Mouse (Mus musculus): ENCODE results near the gene Qsox1. TPM values are rescaled to one million over a fixed set of nuclear protein-coding genes. Genes with fewer than 3 reads are reported as not detected.

Qsox1 gene
- polyA plus RNA-seq, 1 experiment from 2014 or later: 47.8 TPM

DNA sequence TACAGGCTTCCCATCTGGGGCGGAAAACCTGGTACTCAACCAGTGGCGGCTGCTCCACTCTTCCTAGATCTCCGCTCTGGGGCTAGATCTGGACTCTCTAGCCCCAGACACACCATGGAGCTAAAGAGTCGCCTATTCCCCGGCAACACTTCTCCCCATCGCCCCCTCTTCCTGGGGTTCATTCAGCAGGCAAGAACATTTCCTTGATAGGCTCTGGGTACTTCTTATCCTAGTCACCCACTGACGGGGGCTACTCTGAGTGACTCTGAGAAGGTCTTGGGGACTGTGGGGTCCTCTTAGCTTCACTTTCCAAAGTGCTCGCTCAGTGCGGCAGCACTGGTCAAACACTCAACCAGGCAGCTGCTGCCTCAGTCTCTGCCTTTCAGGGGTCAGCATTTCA, 59.3 kb downstream of the Qsox1 start:
- Histone ChIP-seq H3K9ac (ENCODE audit: low read length) (no peak overlapping the region), H3K4me2 (ENCODE audit: low read depth, low read length) (no peak overlapping the region), H3K4me1 (replicated peaks; ENCODE audit: control insufficient read depth, insufficient read depth, low read length) (no peaks in the 10 kb centered on the region), H3K27ac (ENCODE audit: low read length) (no peak overlapping the region), H3K4me3 (ENCODE audit: low read length) (no peak overlapping the region), H3K36me3 (ENCODE audit: control insufficient read depth, insufficient read depth, low read length) (no peaks in the 10 kb centered on the region), H3K27me3 (ENCODE audit: control insufficient read depth, insufficient read depth, low read depth, low read length) (peaks cover 19% of the 10 kb centered on the region; the same call in 1 of the 2 replicates), H3K9me3 (ENCODE audit: control insufficient read depth, low read length) (no peaks in the 10 kb centered on the region)
- ATAC-seq (ENCODE audit: low read depth): no peak
- WGBS: 60% methylated on average over 9 of the region's 9 CpGs

DNA sequence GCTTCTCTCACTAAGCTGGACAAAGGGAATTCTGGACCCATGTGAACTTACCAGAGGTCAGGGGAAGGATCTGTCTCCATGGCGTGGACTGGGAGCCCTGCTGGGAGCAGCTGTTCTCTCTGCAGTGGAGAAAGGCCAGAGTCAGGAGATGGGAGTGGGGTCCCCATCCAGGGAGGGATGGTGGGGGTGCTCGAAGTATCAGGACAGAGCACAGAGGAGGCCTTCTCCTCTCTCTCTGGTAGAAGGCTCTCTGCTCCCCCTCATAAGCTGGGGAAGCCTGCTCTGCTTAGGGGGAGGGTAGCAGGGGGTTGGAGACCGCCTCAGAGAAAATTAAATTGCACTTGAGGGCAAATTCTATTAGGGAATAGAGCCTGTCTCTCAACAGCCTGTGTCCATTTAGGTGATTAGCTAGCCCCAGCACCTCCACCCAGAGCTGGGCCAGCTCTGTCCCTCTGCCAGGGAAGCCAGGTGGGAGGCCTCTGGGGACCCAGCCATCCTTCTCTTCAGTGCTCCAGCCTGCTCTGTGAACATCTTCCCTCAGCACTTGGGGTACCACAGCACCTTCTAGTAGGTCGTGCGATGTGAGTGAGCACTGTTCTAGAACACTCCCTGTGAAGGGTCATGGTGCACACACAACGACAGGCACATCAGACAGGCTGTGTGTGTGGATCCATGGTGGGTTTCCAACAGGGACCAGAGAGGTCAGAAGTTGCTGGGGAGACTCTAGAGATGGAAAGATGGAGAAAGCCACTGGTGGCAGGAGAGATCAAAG, 61.0 kb downstream of the Qsox1 start, which contains the start of gene Lhx4:
Gene Lhx4, minus strand, starts transcription at position 201 of the 772 bp plus-strand sequence.
- no peak within 1 kb of the TSS for H3K4me3 ChIP-seq (ENCODE audit: low read length)
- no peaks in the 10 kb centered on the region for H3K9me3 ChIP-seq (ENCODE audit: control insufficient read depth, low read length)
- peaks cover 35% of the 10 kb centered on the region for H3K27me3 ChIP-seq (ENCODE audit: control insufficient read depth, insufficient read depth, low read depth, low read length)
- H3K4me1 ChIP-seq (replicated peaks; ENCODE audit: control insufficient read depth, insufficient read depth, low read length): no peaks in the 10 kb centered on the region
- H3K9ac ChIP-seq (ENCODE audit: low read length): no peak within 1 kb of the TSS
- 64% methylated on average over 6 of the region's 6 CpGs for WGBS
- no peak within 1 kb of the TSS for H3K27ac ChIP-seq (ENCODE audit: low read length)
- ATAC-seq (ENCODE audit: low read depth): no peak
- H3K36me3 ChIP-seq (ENCODE audit: control insufficient read depth, insufficient read depth, low read length): no peaks in the 10 kb centered on the region
- H3K4me2 ChIP-seq (ENCODE audit: low read depth, low read length): no peak within 1 kb of the TSS

DNA sequence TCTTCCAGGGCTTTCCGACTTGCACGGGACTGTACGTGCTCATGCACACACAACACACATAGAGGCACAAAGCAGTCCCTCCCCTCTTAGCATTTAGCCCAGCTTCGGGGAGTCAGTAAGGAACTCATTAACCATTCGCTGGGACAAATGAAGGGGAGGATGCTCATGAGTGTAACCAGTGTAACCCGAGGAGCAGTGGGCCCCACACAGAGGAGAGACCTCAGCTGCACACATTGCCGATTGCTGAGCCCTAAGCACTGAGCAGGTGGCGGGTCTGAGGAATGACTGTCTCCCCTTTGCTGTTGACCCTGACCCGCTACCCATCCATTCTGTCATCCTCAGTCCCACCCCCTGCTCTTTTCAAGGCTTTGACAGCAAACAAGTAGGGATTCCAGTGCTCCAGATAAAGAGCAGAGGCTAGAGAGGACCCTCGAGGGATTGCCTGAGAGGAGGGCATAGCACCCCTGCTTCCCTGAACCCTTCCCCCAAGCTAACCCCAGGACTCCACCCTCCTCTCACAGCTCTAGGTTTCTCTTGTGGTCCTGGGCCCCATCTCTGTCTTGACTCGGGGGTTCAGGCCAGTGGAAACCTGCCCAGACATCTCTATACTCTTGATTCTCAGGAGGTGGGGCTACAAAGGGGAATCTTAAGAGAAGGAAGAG, 62.0 kb downstream of the Qsox1 start:
- H3K4me3 ChIP-seq (ENCODE audit: low read length): no peak overlapping the region
- ATAC-seq (ENCODE audit: low read depth): no peak
- no peak overlapping the region for H3K9ac ChIP-seq (ENCODE audit: low read length)
- no peak overlapping the region for H3K4me2 ChIP-seq (ENCODE audit: low read depth, low read length)
- H3K9me3 ChIP-seq (ENCODE audit: control insufficient read depth, low read length): no peaks in the 10 kb centered on the region
- H3K4me1 ChIP-seq (replicated peaks; ENCODE audit: control insufficient read depth, insufficient read depth, low read length): no peaks in the 10 kb centered on the region
- peaks cover 45% of the 10 kb centered on the region for H3K27me3 ChIP-seq (ENCODE audit: control insufficient read depth, insufficient read depth, low read depth, low read length)
- H3K27ac ChIP-seq (ENCODE audit: low read length): no peak overlapping the region
- 8% methylated on average over 11 of the region's 11 CpGs for WGBS
- no peaks in the 10 kb centered on the region for H3K36me3 ChIP-seq (ENCODE audit: control insufficient read depth, insufficient read depth, low read length)

DNA sequence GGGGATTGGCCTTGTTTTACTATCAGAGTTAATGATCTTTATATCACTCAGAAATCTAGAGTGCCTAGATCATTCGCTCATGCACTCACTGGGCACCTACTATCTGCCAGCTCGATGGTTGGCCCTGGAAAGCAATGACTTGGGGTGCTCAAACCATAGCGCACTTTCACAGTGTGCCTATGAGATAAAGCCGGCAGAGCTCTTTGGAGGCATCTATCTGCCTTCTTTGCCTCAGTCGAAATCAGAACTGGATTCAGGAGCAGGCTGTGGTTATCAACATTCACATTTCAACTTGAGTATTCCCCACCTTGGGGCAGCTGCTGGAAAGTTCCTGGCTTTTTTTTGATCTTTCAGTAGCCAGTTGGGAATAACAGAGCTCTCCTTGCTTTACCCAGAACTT, 64.8 kb downstream of the Qsox1 start:
- Histone ChIP-seq H3K27me3 (ENCODE audit: control insufficient read depth, insufficient read depth, low read depth, low read length) (peaks cover 53% of the 10 kb centered on the region), H3K4me2 (ENCODE audit: low read depth, low read length) (no peak overlapping the region), H3K36me3 (ENCODE audit: control insufficient read depth, insufficient read depth, low read length) (no peaks in the 10 kb centered on the region), H3K9ac (ENCODE audit: low read length) (no peak overlapping the region), H3K4me3 (ENCODE audit: low read length) (no peak overlapping the region), H3K4me1 (replicated peaks; ENCODE audit: control insufficient read depth, insufficient read depth, low read length) (peaks cover 1% of the 10 kb centered on the region), H3K9me3 (ENCODE audit: control insufficient read depth, low read length) (no peaks in the 10 kb centered on the region), H3K27ac (ENCODE audit: low read length) (no peak overlapping the region)
- WGBS: 65% methylated on average over 5 of the region's 5 CpGs
- no peak for ATAC-seq (ENCODE audit: low read depth)

DNA sequence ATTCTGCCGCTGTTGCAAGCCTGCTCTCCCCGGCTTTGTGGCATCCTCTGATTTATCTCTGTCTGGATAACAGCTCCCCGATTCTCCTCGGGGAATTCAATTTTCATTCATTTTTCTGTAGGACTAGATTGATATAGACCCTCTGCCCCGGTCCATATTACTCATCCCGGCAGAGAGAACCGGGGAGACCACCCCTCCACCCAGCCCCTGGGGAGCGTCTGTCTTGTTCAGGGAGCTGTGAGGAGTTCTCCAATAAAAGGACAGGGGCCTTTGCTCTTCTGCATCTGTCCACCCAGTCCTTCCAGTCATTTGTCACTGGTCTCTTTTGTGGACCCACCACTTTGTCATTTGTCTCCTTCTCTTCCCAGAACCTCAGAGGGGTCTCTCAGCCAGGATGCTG, 65.7 kb downstream of the Qsox1 start:
- Histone ChIP-seq H3K9ac (ENCODE audit: low read length) (no peak overlapping the region), H3K27me3 (ENCODE audit: control insufficient read depth, insufficient read depth, low read depth, low read length) (peaks cover 62% of the 10 kb centered on the region), H3K9me3 (ENCODE audit: control insufficient read depth, low read length) (no peaks in the 10 kb centered on the region), H3K36me3 (ENCODE audit: control insufficient read depth, insufficient read depth, low read length) (no peaks in the 10 kb centered on the region), H3K4me2 (ENCODE audit: low read depth, low read length) (no peak overlapping the region), H3K27ac (ENCODE audit: low read length) (no peak overlapping the region), H3K4me3 (ENCODE audit: low read length) (no peak overlapping the region), H3K4me1 (replicated peaks; ENCODE audit: control insufficient read depth, insufficient read depth, low read length) (peaks cover 10% of the 10 kb centered on the region)
- ATAC-seq (ENCODE audit: low read depth): no peak
- 15% methylated on average over 8 of the region's 8 CpGs for WGBS

DNA sequence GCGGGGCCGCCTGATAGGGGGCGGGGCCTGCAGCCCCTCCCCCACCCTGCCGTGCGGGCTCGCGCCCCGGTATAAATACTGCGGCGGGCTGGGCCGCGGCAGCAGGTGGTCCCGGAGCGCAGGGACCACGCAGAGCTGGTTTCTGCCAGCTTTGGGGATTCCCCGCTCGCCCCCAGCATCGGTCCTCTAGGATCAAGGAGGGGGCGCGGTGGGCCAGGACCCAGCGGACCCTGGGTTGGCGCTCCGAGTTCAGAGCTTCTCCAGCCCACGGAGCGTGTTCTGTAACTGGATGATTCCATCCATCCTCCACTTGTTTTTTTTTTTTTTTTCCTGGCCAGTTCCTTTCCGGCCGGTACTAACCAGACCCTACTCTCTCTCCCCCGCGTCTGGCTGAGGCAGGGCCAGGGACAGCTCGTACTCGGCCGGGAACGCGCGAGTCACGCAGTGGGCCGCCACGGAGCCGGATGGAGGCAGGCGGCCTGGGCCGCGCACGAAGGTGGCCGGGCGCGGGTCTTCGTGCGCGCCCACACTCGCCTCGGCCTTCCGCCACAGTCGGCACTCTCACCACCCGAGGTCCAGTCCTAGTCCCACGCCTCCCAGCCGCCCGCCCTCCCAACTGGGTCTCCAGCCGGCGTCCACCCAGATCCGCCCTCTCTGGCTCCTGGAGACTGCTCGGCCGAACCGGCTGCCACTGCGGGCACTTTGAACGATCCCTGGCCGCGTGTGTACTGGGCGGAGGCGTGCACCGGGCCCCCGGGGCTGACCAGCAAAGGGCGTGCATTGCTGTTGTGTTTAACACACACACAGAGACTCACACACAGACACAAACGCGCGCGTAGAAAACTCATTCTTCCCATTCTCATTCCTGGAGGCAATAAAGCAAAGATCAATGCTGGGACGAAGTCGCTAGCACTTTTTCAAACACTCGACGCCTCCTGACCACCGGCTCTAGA, 70.0 kb downstream of the Qsox1 start:
- peak overlapping the region; percentile 57 for H3K4me3 ChIP-seq (ENCODE audit: low read length)
- H3K9me3 ChIP-seq (ENCODE audit: control insufficient read depth, low read length): no peaks in the 10 kb centered on the region
- H3K27ac ChIP-seq (ENCODE audit: low read length): no peak overlapping the region
- peak overlapping the region; percentile 40; the same call in 1 of the 2 replicates for H3K9ac ChIP-seq (ENCODE audit: low read length)
- H3K4me2 ChIP-seq (ENCODE audit: low read depth, low read length): peak overlapping the region; percentile 98
- H3K4me1 ChIP-seq (replicated peaks; ENCODE audit: control insufficient read depth, insufficient read depth, low read length): peaks cover 24% of the 10 kb centered on the region
- peak; percentile 71 for ATAC-seq (ENCODE audit: low read depth)
- H3K36me3 ChIP-seq (ENCODE audit: control insufficient read depth, insufficient read depth, low read length): no peaks in the 10 kb centered on the region
- under 1% methylated on average over 72 of the region's 81 CpGs for WGBS
- H3K27me3 ChIP-seq (ENCODE audit: control insufficient read depth, insufficient read depth, low read depth, low read length): peaks cover 85% of the 10 kb centered on the region

DNA sequence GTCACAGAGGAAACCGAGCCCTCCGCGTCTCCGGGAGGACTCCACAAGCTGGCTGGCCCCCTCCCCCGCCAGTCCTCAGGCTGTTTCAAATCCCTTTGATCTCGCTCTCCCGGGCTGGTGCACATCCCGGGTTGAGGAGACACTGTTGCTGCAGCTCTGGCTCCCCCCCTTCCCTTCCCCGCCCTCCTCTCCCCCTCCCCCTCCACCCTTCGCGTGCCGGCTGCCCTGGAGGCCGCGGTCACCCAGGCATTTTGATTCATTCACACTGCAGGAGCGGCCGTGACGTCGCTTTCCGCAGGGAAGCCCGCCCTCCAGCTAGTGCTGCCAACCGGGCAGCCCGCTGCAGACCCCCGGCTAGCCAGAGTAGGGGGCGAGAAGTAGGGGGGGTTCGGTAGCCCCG, 70.7 kb downstream of the Qsox1 start:
- Histone ChIP-seq H3K36me3 (ENCODE audit: control insufficient read depth, insufficient read depth, low read length) (no peaks in the 10 kb centered on the region), H3K4me2 (ENCODE audit: low read depth, low read length) (peak overlapping the region; percentile 98), H3K27ac (ENCODE audit: low read length) (no peak overlapping the region), H3K9ac (ENCODE audit: low read length) (peak overlapping the region; percentile 40; the same call in 1 of the 2 replicates), H3K27me3 (ENCODE audit: control insufficient read depth, insufficient read depth, low read depth, low read length) (peaks cover 87% of the 10 kb centered on the region), H3K9me3 (ENCODE audit: control insufficient read depth, low read length) (no peaks in the 10 kb centered on the region), H3K4me1 (replicated peaks; ENCODE audit: control insufficient read depth, insufficient read depth, low read length) (peaks cover 24% of the 10 kb centered on the region), H3K4me3 (ENCODE audit: low read length) (peak overlapping the region; percentile 57)
- under 1% methylated on average over 26 of the region's 26 CpGs for WGBS
- ATAC-seq (ENCODE audit: low read depth): peak; percentile 46

DNA sequence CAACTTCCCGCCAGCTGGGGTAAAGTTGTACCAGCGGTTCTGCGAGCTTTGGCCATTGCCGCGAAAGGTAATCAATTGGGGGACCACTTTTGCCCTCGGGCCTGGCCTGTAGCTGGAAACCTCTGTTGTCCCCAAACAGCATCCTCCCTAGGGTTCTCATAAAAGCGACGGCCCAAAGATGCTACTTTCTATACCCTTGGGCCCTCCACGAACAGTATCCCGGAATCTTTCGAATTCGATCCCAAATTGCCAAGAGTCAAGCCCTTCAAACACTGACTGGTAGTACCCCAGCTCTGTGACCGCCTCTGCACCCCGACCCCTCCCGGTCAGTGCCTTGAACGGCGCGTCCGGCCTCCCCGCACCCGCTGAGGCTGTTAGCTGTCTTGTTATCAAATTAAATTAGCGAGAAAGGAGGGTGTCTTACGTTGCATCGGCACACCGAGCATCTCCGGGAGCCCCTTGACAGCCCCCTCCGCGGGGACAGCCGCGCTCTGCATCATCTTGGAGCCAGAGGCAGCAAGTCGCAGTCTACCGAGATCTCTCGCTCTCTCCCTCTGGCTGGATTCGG, 71.2 kb downstream of the Qsox1 start:
- peaks cover 24% of the 10 kb centered on the region for H3K4me1 ChIP-seq (replicated peaks; ENCODE audit: control insufficient read depth, insufficient read depth, low read length)
- peak overlapping the region; percentile 57 for H3K4me3 ChIP-seq (ENCODE audit: low read length)
- H3K9ac ChIP-seq (ENCODE audit: low read length): no peak overlapping the region
- peaks cover 86% of the 10 kb centered on the region for H3K27me3 ChIP-seq (ENCODE audit: control insufficient read depth, insufficient read depth, low read depth, low read length)
- no peaks in the 10 kb centered on the region for H3K9me3 ChIP-seq (ENCODE audit: control insufficient read depth, low read length)
- ATAC-seq (ENCODE audit: low read depth): peak; percentile 12; the same call in 1 of the 2 replicates
- peak overlapping the region; percentile 98 for H3K4me2 ChIP-seq (ENCODE audit: low read depth, low read length)
- WGBS: under 1% methylated on average over 34 of the region's 34 CpGs
- no peaks in the 10 kb centered on the region for H3K36me3 ChIP-seq (ENCODE audit: control insufficient read depth, insufficient read depth, low read length)
- no peak overlapping the region for H3K27ac ChIP-seq (ENCODE audit: low read length)
